Mouse (Mus musculus) bone marrow macrophage, adult 2 months (primary cell): Measurements from ENCODE around the gene Efcab11.

Source experiments
- CTCF ChIP-seq: IDR thresholded peaks from 2 replicates; pipeline ENCODE4 v1.5.1; 2012; ENCODE audit warnings: low read depth, mild to moderate bottlenecking, low read length, moderate library complexity
- POLR2A ChIP-seq: IDR thresholded peaks from 2 replicates; pipeline ENCODE4 v1.6.1; 2012; ENCODE audit warnings: mild to moderate bottlenecking, low read depth, low read length, borderline replicate concordance

- no peak for TF ChIP-seq CTCF
- TF ChIP-seq POLR2A: no peak
These were observed 127.1 kb downstream of the Efcab11 start for GRCm38 (mm10) chr12:99756914-99757687.
